Mouse (Mus musculus): ENCODE data around the gene Cfap126. TPM values are rescaled to one million over a fixed set of nuclear protein-coding genes. Genes with fewer than 3 reads are reported as not detected.
A peak's percentile ranks its signal among the peaks of the same experiment; 100 is the strongest.

Gene Cfap126
- polyA plus RNA-seq, 1 experiment from 2014 or later, result 2.3 TPM

- Histone ChIP-seq H3K4me1 (peaks cover 5% of the 10 kb centered on the region; the same call in 1 of the 2 replicates), H3K27ac (no peak overlapping the region), H3K9ac (no peak overlapping the region), H3K36me3 (no peaks in the 10 kb centered on the region), H3K4me2 (replicated peaks) (no peak overlapping the region), H3K9me3 (no peaks in the 10 kb centered on the region), H3K4me3 (no peak overlapping the region), H3K27me3 (replicated peaks) (no peaks in the 10 kb centered on the region; the same call in 1 of the 2 replicates)
- ATAC-seq (ENCODE audit: low FRiP score, low read depth), result no peak
- WGBS, result 77% methylated on average over 2 of the region's 2 CpGs
Measured at GRCm38 (mm10) chr1:171097612-171098011, 16.1 kb upstream of the Cfap126 start.

DNA sequence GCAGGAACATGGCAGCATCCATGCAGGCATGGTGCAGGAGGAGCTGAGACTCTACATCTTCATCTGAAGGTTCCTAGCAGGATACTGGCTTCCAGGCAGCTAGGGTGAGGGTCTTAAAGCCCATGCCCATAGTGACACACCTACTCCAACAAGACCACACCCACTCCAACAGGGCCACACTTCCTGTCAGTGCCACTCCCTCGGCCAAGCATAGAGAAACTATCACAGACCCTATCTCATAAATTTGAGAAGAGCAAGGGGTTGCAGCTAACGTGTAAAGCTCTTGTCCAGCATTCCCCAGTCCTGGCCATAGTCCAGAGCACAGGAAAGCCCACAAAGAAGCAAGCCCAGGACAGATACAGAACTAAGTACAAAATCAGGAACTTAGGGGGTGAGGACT, 12.7 kb upstream of the Cfap126 start:
- Histone ChIP-seq H3K36me3 (no peaks in the 10 kb centered on the region), H3K27me3 (replicated peaks) (no peaks in the 10 kb centered on the region; the same call in 1 of the 2 replicates), H3K9ac (no peak overlapping the region), H3K4me3 (no peak overlapping the region), H3K27ac (no peak overlapping the region), H3K4me2 (replicated peaks) (peak overlapping the region; percentile 64; the same call in 1 of the 2 replicates), H3K9me3 (no peaks in the 10 kb centered on the region), H3K4me1 (peaks cover 12% of the 10 kb centered on the region)
- WGBS, result 58% methylated on average over 2 of the region's 2 CpGs
- no peak for ATAC-seq (ENCODE audit: low FRiP score, low read depth)

- peak overlapping the region; percentile 64 for H3K4me2 ChIP-seq (replicated peaks)
- peak overlapping the region; percentile 51 for H3K9ac ChIP-seq
- H3K27me3 ChIP-seq (replicated peaks), result no peaks in the 10 kb centered on the region; the same call in 1 of the 2 replicates
- H3K27ac ChIP-seq, result no peak overlapping the region
- ATAC-seq (ENCODE audit: low FRiP score, low read depth), result peak; percentile 88
- no peaks in the 10 kb centered on the region for H3K36me3 ChIP-seq
- peaks cover 6% of the 10 kb centered on the region; the same call in 1 of the 2 replicates for H3K4me1 ChIP-seq
- H3K4me3 ChIP-seq, result peak overlapping the region; percentile 69
- under 1% methylated on average over 40 of the region's 40 CpGs for WGBS
- no peaks in the 10 kb centered on the region for H3K9me3 ChIP-seq
Measured at GRCm38 (mm10) chr1:171101733-171102546, 11.8 kb upstream of the Cfap126 start.

- no peaks in the 10 kb centered on the region for H3K9me3 ChIP-seq
- peak; percentile 94 for ATAC-seq (ENCODE audit: low FRiP score, low read depth)
- peak overlapping the region; percentile 47; the same call in 1 of the 2 replicates for H3K9ac ChIP-seq
- H3K27me3 ChIP-seq (replicated peaks), result no peaks in the 10 kb centered on the region; the same call in 1 of the 2 replicates
- no peak overlapping the region for H3K27ac ChIP-seq
- H3K36me3 ChIP-seq, result no peaks in the 10 kb centered on the region
- peaks cover 6% of the 10 kb centered on the region; the same call in 1 of the 2 replicates for H3K4me1 ChIP-seq
- peak overlapping the region; percentile 64 for H3K4me2 ChIP-seq (replicated peaks)
- peak overlapping the region; percentile 69 for H3K4me3 ChIP-seq
- under 1% methylated on average over 35 of the region's 35 CpGs for WGBS
Measured at GRCm38 (mm10) chr1:171102547-171103177, 11.1 kb upstream of the Cfap126 start.

DNA sequence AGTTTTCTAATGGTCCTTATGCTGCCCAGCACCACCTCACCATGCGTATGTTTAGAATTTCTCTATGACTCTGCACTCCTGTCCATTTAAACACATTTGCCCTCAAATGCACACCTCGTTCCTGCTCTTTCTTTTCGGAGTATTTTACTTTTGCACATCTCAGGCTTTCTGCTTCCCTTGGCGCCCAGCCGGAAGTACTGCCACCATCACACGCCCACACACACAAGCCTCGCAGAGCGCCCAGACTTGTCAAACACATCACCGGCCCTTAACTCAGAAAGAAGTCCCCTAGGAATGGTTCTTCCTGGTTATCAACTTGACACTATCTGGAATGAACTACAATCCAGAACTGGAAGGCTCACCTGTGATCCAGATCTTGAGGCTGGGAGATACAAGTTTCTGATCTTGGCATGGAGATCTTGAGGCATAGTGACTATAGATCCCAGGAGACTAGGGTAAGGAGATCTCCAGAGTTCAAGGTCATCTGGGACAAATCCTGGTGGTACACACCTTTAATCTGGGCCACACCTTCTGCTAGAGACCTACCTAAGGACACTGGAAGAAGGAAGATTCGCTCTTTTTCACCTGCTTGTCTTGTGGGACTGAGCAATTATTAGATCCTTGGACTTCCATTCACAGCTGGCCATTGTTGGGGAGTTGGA, 10.4 kb upstream of the Cfap126 start:
- 13% methylated on average over 10 of the region's 10 CpGs for WGBS
- H3K27ac ChIP-seq, result no peak overlapping the region
- H3K36me3 ChIP-seq, result no peaks in the 10 kb centered on the region
- ATAC-seq (ENCODE audit: low FRiP score, low read depth), result peak; percentile 0; the same call in 1 of the 2 replicates
- H3K9me3 ChIP-seq, result no peaks in the 10 kb centered on the region
- peaks cover 6% of the 10 kb centered on the region; the same call in 1 of the 2 replicates for H3K4me1 ChIP-seq
- H3K4me2 ChIP-seq (replicated peaks), result peak overlapping the region; percentile 64
- no peaks in the 10 kb centered on the region for H3K27me3 ChIP-seq (replicated peaks)
- peak overlapping the region; percentile 16 for H3K4me3 ChIP-seq
- H3K9ac ChIP-seq, result no peak overlapping the region; the same call in 1 of the 2 replicates

DNA sequence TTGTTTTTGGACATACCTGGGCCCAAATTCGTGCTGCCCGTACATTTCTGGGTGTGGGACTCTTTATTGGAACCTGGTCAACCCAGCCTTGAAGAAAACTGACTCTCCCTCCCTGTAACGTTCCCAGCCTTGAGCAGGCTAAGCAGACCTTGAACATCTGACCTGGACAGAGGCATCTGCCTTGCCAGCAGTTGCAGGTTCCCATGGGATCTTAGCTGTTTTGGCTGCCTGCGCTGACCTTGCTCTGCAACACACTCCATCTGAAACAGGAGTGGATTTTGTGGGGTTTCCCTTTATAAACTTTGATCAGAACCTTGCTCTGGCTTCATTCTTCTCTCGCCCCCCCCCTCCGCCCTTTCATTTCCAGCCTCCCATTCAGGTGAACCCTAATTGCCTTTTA, 8.5 kb upstream of the Cfap126 start:
- ATAC-seq (ENCODE audit: low FRiP score, low read depth), result no peak
- H3K36me3 ChIP-seq, result no peaks in the 10 kb centered on the region
- WGBS, result 69% methylated on average over 6 of the region's 6 CpGs
- H3K27ac ChIP-seq, result no peak overlapping the region
- no peak overlapping the region for H3K4me2 ChIP-seq (replicated peaks)
- no peak overlapping the region for H3K4me3 ChIP-seq
- H3K4me1 ChIP-seq, result peaks cover 7% of the 10 kb centered on the region; the same call in 1 of the 2 replicates
- no peak overlapping the region for H3K9ac ChIP-seq
- no peaks in the 10 kb centered on the region for H3K9me3 ChIP-seq
- no peaks in the 10 kb centered on the region for H3K27me3 ChIP-seq (replicated peaks)

- H3K27ac ChIP-seq, result no peak overlapping the region
Measured at GRCm38 (mm10) chr1:171109620-171110019, 4.1 kb upstream of the Cfap126 start.

DNA sequence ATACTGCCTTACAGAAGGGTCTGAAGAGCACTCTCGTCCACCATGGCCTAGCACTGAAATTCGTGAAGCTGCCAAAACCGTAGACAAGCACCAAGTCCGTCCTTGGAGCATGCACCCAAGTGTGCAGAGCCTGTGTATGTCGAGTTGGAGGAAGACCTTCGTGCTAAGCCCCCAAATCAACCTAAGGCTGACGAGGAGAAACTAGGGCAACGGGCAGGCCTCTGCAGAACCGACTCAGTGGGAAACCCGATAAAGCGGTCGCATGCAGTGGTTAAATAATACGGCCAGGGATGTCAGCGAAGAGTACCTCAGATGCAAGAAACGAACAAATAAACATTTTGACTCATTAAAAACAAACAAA, 3.1 kb upstream of the Cfap126 start:
- 12% methylated on average over 15 of the region's 15 CpGs for WGBS

More at GRCm38 (mm10) chr1:171109620-171110019, 4.1 kb upstream of the Cfap126 start:
- no peaks in the 10 kb centered on the region for H3K36me3 ChIP-seq
- WGBS, result 36% methylated on average over 9 of the region's 9 CpGs
- no peak for ATAC-seq (ENCODE audit: low FRiP score, low read depth)
- H3K4me3 ChIP-seq, result no peak overlapping the region
- peaks cover 15% of the 10 kb centered on the region for H3K4me1 ChIP-seq
- H3K27me3 ChIP-seq (replicated peaks), result no peaks in the 10 kb centered on the region
- H3K9ac ChIP-seq, result no peak overlapping the region
- H3K4me2 ChIP-seq (replicated peaks), result no peak overlapping the region; the same call in 1 of the 2 replicates
- no peaks in the 10 kb centered on the region for H3K9me3 ChIP-seq

GRCm38 (mm10) chr1:171111020-171111780, 2.5 kb upstream of the Cfap126 start:
- Histone ChIP-seq H3K27ac (0 out of 2 replicates have a peak overlapping the region, but pooled peaks have one; percentile 3), H3K9me3 (no peaks in the 10 kb centered on the region), H3K36me3 (no peaks in the 10 kb centered on the region), H3K4me1 (peaks cover 15% of the 10 kb centered on the region), H3K9ac (peak overlapping the region; percentile 48), H3K27me3 (replicated peaks) (no peaks in the 10 kb centered on the region), H3K4me2 (replicated peaks) (peak overlapping the region; percentile 64), H3K4me3 (peak overlapping the region; percentile 47)
- WGBS, result under 1% methylated on average over 38 of the region's 38 CpGs
- peak; percentile 90 for ATAC-seq (ENCODE audit: low FRiP score, low read depth)

More for the DNA sequence above, 3.1 kb upstream of the Cfap126 start:
- H3K9me3 ChIP-seq, result no peaks in the 10 kb centered on the region
- H3K27me3 ChIP-seq (replicated peaks), result no peaks in the 10 kb centered on the region
- peaks cover 15% of the 10 kb centered on the region for H3K4me1 ChIP-seq
- peak; percentile 55 for ATAC-seq (ENCODE audit: low FRiP score, low read depth)
- peak overlapping the region; percentile 64 for H3K4me2 ChIP-seq (replicated peaks)
- 0 out of 2 replicates have a peak overlapping the region, but pooled peaks have one; percentile 3 for H3K27ac ChIP-seq
- H3K9ac ChIP-seq, result peak overlapping the region; percentile 48
- peak overlapping the region; percentile 47 for H3K4me3 ChIP-seq
- H3K36me3 ChIP-seq, result no peaks in the 10 kb centered on the region

- Histone ChIP-seq H3K27me3 (replicated peaks) (no peaks in the 10 kb centered on the region), H3K4me2 (replicated peaks) (peak overlapping the region; percentile 64), H3K36me3 (no peaks in the 10 kb centered on the region), H3K27ac (no peak overlapping the region), H3K4me1 (peaks cover 15% of the 10 kb centered on the region), H3K9me3 (no peaks in the 10 kb centered on the region), H3K9ac (0 out of 2 replicates have a peak overlapping the region, but pooled peaks have one; percentile 38), H3K4me3 (peak overlapping the region; percentile 47)
- 3% methylated on average over 15 of the region's 15 CpGs for whole genome bisulfite sequencing
- ATAC-seq (ENCODE audit: low FRiP score, low read depth), result 0 out of 2 replicates have a peak, but pooled peaks have one; percentile 11
Measured at GRCm38 (mm10) chr1:171111781-171112575, 1.7 kb upstream of the Cfap126 start.
